Mouse (Mus musculus) embryonic fibroblast, embryonic 13.5 days (primary cell): ENCODE results near the gene Oosp3.

ENCODE experiments used
- CTCF ChIP-seq: IDR thresholded peaks from 2 replicates; pipeline ENCODE4 v1.5.1; 2011; ENCODE audit warnings: mild to moderate bottlenecking, control low read depth, low read length, moderate library complexity, borderline replicate concordance; ENCODE audit not compliant: insufficient read depth
- POLR2A ChIP-seq: IDR thresholded peaks from 2 replicates; pipeline ENCODE4 v1.6.1; 2011; ENCODE audit warnings: low read depth, mild to moderate bottlenecking, control low read depth, low read length, moderate library complexity

GRCm38 (mm10) chr19:11659142-11659541, 37.7 kb upstream of the Oosp3 start:
- TF ChIP-seq CTCF = no peak
- no peak for TF ChIP-seq POLR2A
